Mouse (Mus musculus): ENCODE results near the gene Snapc2. TPM values are rescaled to one million over a fixed set of nuclear protein-coding genes. Genes with fewer than 3 reads are reported as not detected.
"Not testable (repeated sequence)": the region's sequence is repeated elsewhere in the genome, so short reads cannot be mapped to it uniquely, and the experiment has no call there.

The Snapc2 gene
- polyA plus RNA-seq, 1 experiment from 2014 or later = 71.3 TPM

DNA sequence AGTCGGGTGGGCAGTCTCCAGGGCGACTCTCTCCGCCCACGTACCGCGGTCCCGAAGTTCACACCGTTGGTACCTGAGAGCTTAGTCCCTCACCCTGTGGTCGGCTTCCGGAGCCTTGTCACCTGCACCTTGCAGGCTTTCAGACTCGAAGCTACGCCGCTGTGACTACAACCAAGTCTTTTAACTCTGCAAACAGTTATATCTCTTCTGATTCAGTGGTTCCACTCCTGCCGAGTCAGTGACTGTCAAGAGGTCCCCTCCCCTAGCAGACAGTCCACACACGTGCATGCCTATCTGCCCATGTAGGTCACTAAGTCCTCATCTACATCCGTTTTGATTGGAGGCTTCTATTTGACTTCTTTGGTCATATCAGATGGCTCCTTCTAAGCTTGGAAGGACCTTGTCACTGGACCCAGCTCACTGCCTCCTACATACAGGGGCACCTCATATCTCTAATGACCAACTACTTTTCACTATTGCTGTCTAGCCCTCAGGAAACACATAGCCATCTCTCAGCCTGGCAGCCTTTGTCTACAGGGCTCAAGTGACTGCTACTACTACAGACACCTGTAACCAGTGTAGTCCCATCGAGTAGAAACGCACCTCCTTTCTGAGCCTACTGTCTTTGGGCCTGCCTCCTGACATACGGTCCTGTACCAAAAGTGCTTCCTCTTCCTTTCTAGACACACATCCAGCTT lies 13.5 kb upstream of the Snapc2 start:
- Histone ChIP-seq H3K9me3 (no peaks in the 10 kb centered on the region), H3K4me1 (peaks cover 20% of the 10 kb centered on the region), H3K36me3 (peaks cover 33% of the 10 kb centered on the region), H3K27me3 (no peaks in the 10 kb centered on the region), H3K27ac (peak overlapping the region; percentile 96), H3K4me3 (peak overlapping the region; percentile 86), H3K4me2 (replicated peaks) (peak overlapping the region; percentile 83), H3K9ac (peak overlapping the region; percentile 88)
- WGBS = 16% methylated on average over 19 of the region's 19 CpGs
- peak; percentile 1; the same call in 1 of the 2 replicates for ATAC-seq (ENCODE audit: insufficient number of reproducible peaks, insufficient read depth, low FRiP score, low TSS enrichment)

DNA sequence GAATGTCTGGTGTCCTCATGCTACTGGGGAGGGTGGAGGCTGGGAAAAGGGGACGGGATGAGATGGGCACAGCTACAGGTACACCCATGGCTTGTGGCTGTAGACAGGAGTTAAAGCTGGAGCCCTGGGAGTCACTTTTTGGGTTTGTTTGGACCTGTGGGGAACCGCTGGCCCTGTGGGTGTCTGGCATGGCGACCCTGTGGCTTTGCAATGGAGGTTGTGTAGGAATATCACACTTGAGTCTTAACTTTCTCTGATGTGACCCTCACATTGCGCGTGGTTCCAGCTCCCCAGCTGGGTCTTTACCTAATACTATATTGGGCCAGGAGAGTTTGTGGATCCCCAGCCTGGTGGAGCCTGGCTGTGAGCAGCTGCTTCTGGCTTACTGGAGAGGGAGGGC lies 7.8 kb upstream of the Snapc2 start:
- Histone ChIP-seq H3K27ac (no peak overlapping the region), H3K27me3 (no peaks in the 10 kb centered on the region), H3K4me3 (no peak overlapping the region), H3K4me2 (replicated peaks) (no peak overlapping the region), H3K9ac (no peak overlapping the region), H3K4me1 (peaks cover 22% of the 10 kb centered on the region), H3K36me3 (peaks cover 86% of the 10 kb centered on the region), H3K9me3 (no peaks in the 10 kb centered on the region)
- WGBS = 95% methylated on average over 5 of the region's 5 CpGs
- no peak for ATAC-seq (ENCODE audit: insufficient number of reproducible peaks, insufficient read depth, low FRiP score, low TSS enrichment)

DNA sequence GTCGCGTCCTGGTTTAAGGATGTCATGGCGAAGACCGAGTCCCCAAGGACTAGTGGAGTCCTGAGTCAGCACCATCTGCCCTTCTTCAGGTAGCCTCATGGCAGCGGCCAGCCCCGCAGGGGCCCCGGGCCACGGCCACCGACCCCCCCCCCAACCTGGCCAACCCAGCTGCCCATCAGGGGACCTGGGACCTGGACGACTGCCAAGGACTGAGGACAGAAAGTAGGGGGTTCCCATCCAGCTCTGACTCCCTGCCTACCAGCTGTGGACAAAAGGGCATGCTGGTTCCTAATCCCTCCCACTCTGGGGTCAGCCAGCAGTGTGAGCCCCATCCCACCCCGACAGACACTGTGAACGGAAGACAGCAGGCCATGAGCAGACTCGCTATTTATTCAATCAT lies 7.1 kb upstream of the Snapc2 start:
- Histone ChIP-seq H3K4me3 (no peak overlapping the region), H3K9me3 (no peaks in the 10 kb centered on the region), H3K27ac (no peak overlapping the region), H3K27me3 (no peaks in the 10 kb centered on the region), H3K36me3 (peaks cover 86% of the 10 kb centered on the region), H3K4me1 (peaks cover 24% of the 10 kb centered on the region), H3K4me2 (replicated peaks) (no peak overlapping the region), H3K9ac (no peak overlapping the region)
- no peak for ATAC-seq (ENCODE audit: insufficient number of reproducible peaks, insufficient read depth, low FRiP score, low TSS enrichment)
- 82% methylated on average over 13 of the region's 13 CpGs for WGBS

DNA sequence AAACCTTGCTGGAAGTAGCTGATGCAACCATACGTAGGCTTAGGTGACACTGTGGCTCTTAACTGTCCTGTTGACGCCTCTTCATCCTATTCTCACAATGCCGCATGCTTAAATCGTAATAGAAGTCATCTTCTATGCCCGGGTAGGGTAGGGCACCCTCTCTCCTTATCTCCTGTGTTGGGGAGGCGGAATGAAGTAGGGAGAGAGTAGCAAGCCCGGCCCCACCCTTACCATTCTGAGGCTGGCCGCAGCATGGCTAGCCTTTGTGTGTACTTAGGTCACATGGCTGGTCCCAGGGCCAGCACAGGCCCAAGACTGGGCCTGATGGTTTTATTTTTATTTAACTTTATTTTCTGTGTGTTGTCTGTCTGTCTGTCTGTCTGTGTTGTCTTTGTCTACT lies 5.6 kb upstream of the Snapc2 start:
- no peak overlapping the region for H3K9ac ChIP-seq
- WGBS = 89% methylated on average over 8 of the region's 8 CpGs
- no peaks in the 10 kb centered on the region for H3K27me3 ChIP-seq
- no peaks in the 10 kb centered on the region for H3K9me3 ChIP-seq
- ATAC-seq (ENCODE audit: insufficient number of reproducible peaks, insufficient read depth, low FRiP score, low TSS enrichment) = no peak
- H3K4me2 ChIP-seq (replicated peaks) = no peak overlapping the region
- peaks cover 22% of the 10 kb centered on the region for H3K4me1 ChIP-seq
- no peak overlapping the region for H3K27ac ChIP-seq
- peaks cover 74% of the 10 kb centered on the region for H3K36me3 ChIP-seq
- no peak overlapping the region for H3K4me3 ChIP-seq

DNA sequence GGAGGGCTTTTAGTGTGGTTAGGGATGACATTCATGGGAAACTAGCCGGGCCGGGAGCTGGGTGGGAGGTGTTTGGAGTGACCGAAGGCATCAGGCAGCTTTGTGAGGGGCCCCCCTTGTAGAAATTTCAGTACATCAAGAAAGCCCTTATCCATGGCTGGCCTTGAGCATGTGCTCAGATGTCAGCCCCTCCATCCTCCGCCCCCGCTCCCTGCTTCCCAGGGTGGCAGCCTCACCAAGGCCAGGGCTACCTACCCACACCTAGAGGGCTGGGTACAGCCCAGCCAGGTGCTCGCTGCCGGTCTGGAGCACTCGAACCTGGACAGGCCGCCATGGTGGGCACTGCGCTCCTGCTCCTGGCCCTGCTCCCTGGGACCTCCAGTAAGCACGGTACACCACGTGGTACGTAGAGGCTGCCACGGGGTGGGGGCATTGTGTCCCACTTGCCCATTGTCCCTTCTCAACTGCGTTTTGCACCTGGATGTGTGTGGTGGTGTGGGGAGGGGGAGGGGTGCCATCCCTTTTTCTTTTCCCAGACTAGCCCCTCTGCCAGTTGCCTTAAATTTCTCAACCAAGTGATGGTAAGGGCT lies 4.8 kb upstream of the Snapc2 start, which contains the start of gene Tgfbr3l:
Gene Tgfbr3l (plus strand): TSS at position 264 of the 590 bp plus-strand sequence.
- Histone ChIP-seq H3K9me3 (no peaks in the 10 kb centered on the region), H3K36me3 (peaks cover 66% of the 10 kb centered on the region), H3K27ac (no peak within 1 kb of the TSS), H3K4me2 (replicated peaks) (peak within 1 kb of the TSS; percentile 11; the same call in 1 of the 2 replicates), H3K4me3 (no peak within 1 kb of the TSS), H3K9ac (peak within 1 kb of the TSS; percentile 24), H3K4me1 (peaks cover 22% of the 10 kb centered on the region), H3K27me3 (no peaks in the 10 kb centered on the region)
- 81% methylated on average over 15 of the region's 15 CpGs for WGBS
- no peak for ATAC-seq (ENCODE audit: insufficient number of reproducible peaks, insufficient read depth, low FRiP score, low TSS enrichment)

DNA sequence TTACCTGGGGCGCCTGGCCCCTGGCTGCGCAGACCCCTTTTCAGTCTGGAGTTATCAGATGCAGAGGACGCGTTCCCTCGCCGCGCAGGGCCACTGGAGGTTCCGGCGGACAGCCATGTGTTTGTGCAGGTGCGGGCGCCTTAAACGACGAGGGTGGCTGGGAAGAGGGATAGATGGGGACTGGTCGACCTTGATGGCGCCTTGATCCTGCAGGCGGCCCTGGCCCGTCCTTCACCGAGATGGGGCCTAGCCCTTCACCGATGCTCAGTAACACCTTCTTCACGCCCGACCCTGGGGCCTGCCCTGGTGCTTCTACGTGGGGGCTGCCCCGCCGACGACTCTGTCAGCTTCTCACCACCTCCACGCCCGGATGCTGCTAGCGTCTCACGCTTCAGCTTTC lies 3.7 kb upstream of the Snapc2 start:
- Histone ChIP-seq H3K4me2 (replicated peaks) (peak overlapping the region; percentile 11; the same call in 1 of the 2 replicates), H3K27me3 (no peaks in the 10 kb centered on the region), H3K4me1 (peaks cover 28% of the 10 kb centered on the region), H3K36me3 (peaks cover 55% of the 10 kb centered on the region), H3K9ac (peak overlapping the region; percentile 24; the same call in 1 of the 2 replicates), H3K4me3 (no peak overlapping the region), H3K27ac (0 out of 2 replicates have a peak overlapping the region, but pooled peaks have one; percentile 17), H3K9me3 (no peaks in the 10 kb centered on the region)
- WGBS = 15% methylated on average over 29 of the region's 29 CpGs
- ATAC-seq (ENCODE audit: insufficient number of reproducible peaks, insufficient read depth, low FRiP score, low TSS enrichment) = no peak

DNA sequence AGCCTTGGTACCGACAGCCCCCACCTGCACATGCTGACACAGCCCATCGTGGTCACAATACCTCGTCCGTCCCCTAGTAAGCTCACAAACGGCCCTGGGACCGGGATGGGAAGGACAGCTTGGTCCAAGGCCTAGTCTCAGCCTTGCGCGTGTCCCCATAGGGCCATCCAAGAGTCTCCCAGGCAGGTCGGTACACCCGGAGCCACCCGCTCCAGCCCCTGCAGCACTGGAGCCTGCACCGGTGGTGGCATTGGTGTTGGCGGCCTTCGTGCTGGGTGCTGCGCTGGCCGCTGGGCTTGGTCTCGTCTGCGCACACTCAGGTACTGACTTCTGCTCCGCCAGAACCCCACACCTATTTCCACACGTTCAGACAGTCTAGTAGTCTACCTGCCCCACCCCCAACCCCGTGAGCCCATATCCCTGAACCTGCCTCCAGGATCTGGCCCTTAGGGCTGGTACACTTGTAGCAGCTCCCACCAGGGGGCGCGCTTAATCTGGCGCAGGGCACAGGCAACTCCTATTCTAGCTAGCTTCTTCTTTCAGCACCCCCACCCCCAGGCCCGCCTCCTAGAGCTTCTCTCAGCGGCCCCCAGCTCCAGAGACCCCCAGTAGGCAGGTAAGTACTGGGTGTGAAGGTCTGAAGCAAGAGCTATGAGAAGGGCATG lies 2.4 kb upstream of the Snapc2 start:
- Histone ChIP-seq H3K27ac (no peak overlapping the region), H3K36me3 (peaks cover 55% of the 10 kb centered on the region), H3K4me1 (peaks cover 31% of the 10 kb centered on the region), H3K9me3 (no peaks in the 10 kb centered on the region), H3K4me3 (no peak overlapping the region), H3K9ac (no peak overlapping the region), H3K27me3 (no peaks in the 10 kb centered on the region), H3K4me2 (replicated peaks) (0 out of 2 replicates have a peak overlapping the region, but pooled peaks have one; percentile 0)
- ATAC-seq (ENCODE audit: insufficient number of reproducible peaks, insufficient read depth, low FRiP score, low TSS enrichment) = no peak
- 32% methylated on average over 26 of the region's 26 CpGs for WGBS

DNA sequence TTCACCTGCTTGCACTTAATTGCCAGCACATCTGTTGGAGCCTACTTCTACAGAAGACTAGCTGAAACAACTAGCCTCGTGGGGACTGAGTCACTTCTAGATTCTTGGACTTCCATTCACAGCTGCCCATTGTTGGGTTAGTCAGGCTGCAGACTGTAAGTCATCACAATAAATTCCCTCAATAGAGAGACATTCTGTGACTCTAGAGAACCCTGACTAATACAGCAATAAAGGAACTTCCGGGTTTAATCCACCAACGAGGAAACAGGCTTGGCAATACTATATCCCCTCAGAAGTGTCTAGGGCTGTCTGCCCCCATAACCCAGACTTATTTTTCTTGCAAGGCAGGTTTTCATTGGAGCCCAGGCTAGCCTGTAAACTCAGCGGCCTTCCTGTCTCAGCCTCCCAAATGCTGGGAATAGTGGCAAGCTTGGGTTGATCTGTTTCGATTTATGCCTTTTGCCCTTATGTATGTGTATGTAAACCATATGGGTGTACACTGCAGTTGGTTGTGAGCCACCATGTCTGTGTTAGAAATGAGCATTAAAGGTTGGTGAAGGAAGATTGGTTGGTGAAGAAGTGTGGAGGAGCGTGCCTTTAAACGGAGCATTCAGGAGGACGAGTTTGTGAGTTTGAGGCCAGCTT lies 642 bp upstream of the Snapc2 start:
- H3K4me2 ChIP-seq (replicated peaks) = peak overlapping the region; percentile 77
- H3K9ac ChIP-seq = peak overlapping the region; percentile 85; the same call in 1 of the 2 replicates
- H3K27me3 ChIP-seq = no peaks in the 10 kb centered on the region
- H3K36me3 ChIP-seq = peaks cover 55% of the 10 kb centered on the region
- ATAC-seq (ENCODE audit: insufficient number of reproducible peaks, insufficient read depth, low FRiP score, low TSS enrichment) = no peak
- H3K4me1 ChIP-seq = peaks cover 34% of the 10 kb centered on the region
- peak overlapping the region; percentile 82 for H3K4me3 ChIP-seq
- WGBS = 46% methylated on average over 8 of the region's 8 CpGs
- H3K9me3 ChIP-seq = no peaks in the 10 kb centered on the region
- 0 out of 2 replicates have a peak overlapping the region, but pooled peaks have one; percentile 94 for H3K27ac ChIP-seq

DNA sequence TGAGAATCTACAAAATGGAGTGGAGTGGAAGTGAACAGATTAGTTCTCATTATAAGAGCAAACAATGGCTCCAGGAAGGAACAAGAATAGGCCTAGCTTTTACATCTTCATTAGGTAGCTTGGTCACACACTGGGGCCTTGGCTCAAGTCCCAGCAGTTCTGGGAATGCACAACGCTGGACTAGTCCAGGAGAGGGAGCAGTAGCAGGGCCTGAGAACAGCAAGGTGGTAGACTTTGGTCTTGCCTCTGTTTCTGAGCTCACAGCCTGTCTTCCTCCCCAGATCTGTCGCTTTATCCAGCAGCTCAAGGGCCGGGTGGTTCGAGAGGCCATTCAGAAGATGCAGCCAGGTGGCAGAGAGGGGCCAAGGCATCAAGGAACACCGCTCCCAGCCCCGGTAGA lies 1.1 kb downstream of the Snapc2 start:
- Histone ChIP-seq H3K9ac (no peak overlapping the region), H3K27ac (0 out of 2 replicates have a peak overlapping the region, but pooled peaks have one; percentile 30), H3K9me3 (no peaks in the 10 kb centered on the region), H3K27me3 (no peaks in the 10 kb centered on the region), H3K4me3 (peak overlapping the region; percentile 82), H3K4me2 (replicated peaks) (peak overlapping the region; percentile 77), H3K36me3 (peaks cover 42% of the 10 kb centered on the region), H3K4me1 (peaks cover 37% of the 10 kb centered on the region)
- no peak for ATAC-seq (ENCODE audit: insufficient number of reproducible peaks, insufficient read depth, low FRiP score, low TSS enrichment)
- WGBS = 65% methylated on average over 6 of the region's 6 CpGs

DNA sequence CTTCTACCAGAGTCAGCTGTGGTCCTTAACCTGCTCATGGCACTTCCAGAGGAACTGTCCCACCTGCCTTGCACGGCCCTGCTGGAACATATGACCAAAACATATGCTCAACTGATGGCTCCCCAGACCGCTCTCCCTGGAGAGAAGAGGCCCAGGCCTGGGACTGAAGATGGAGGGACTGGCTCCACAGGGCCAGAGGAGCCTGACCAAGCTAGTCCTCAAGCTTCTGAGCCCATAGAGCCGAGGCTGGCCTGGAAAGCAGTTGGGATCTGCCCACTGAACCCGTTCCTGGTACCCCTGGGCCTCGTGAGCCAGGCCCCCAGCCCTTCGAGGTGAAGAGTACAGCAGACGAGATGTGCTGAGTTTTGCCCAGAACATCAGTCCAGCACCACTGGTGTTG lies 2.6 kb downstream of the Snapc2 start:
- 92% methylated on average over 7 of the region's 7 CpGs for WGBS
- not testable (repeated sequence) for H3K27ac ChIP-seq; ATAC-seq (ENCODE audit: insufficient number of reproducible peaks, insufficient read depth, low FRiP score, low TSS enrichment); H3K9ac ChIP-seq; H3K9me3 ChIP-seq; H3K4me3 ChIP-seq; H3K4me2 ChIP-seq (replicated peaks); H3K27me3 ChIP-seq
- Histone ChIP-seq H3K4me1 (peaks cover 32% of the 10 kb centered on the region), H3K36me3 (peaks cover 43% of the 10 kb centered on the region)

DNA sequence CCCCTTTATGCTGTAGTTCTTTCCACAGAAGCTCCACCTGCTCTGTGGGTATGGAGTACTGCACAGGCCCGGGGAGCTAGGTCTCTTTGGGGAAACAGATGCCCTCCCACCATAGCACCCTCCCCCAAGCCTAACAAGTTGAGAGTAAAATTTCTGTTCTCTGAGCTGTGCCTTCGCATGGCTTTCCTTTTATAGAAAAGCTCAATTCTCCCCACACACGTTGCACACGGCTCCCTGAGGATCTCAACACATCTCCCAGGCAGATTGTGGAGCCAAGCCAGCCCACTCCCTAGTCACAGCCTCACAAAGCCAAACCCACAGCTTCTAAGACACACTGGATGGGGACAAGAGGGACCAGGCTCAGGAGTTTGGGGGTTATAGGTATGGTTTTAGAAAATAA lies 4.0 kb downstream of the Snapc2 start:
- no peaks in the 10 kb centered on the region for H3K9me3 ChIP-seq
- H3K9ac ChIP-seq = peak overlapping the region; percentile 89; the same call in 1 of the 2 replicates
- no peak for ATAC-seq (ENCODE audit: insufficient number of reproducible peaks, insufficient read depth, low FRiP score, low TSS enrichment)
- H3K36me3 ChIP-seq = peaks cover 58% of the 10 kb centered on the region
- H3K27ac ChIP-seq = no peak overlapping the region
- H3K4me1 ChIP-seq = peaks cover 28% of the 10 kb centered on the region
- H3K4me3 ChIP-seq = peak overlapping the region; percentile 7; the same call in 1 of the 2 replicates
- no peaks in the 10 kb centered on the region for H3K27me3 ChIP-seq
- peak overlapping the region; percentile 58 for H3K4me2 ChIP-seq (replicated peaks)
- WGBS = 65% methylated on average over 4 of the region's 4 CpGs

Measured in embryonic facial prominence, embryonic 12.5 days (tissue).